Mouse (Mus musculus) stomach, postnatal 0 days (tissue): Measurements from ENCODE around the gene Mvd. TPM values are rescaled to one million over a fixed set of nuclear protein-coding genes. Genes with fewer than 3 reads are reported as not detected.

Experiments used
- ATAC-seq: fragments of 200-750 bp; cut with Nextera tagmentation; 2 replicates; pipeline ENCODE4 v1.8.0; 2017; ENCODE audit not compliant: low FRiP score, low TSS enrichment
- DNase-seq: peaks from one replicate; pipeline ENCODE4 v3.0.0-alpha.2; 2016; ENCODE audit warnings: low spot score
- H3K27ac ChIP-seq: fragments of 300-500 bp; sonication (generic); replicated peaks from 2 replicates; pipeline ENCODE4 v1.5.1; 2014; ENCODE audit warnings: mild to moderate bottlenecking, control low read depth
- H3K27me3 ChIP-seq: fragments of 300-500 bp; sonication (generic); 2 replicates; pipeline ENCODE4 v1.6.1; 2014; ENCODE audit warnings: low read length; ENCODE audit not compliant: control insufficient read depth, insufficient read depth
- H3K36me3 ChIP-seq: fragments of 300-500 bp; sonication (generic); 2 replicates; pipeline ENCODE4 v1.6.1; 2014; ENCODE audit warnings: low read length, mixed read lengths; ENCODE audit not compliant: control insufficient read depth, insufficient read depth
- H3K4me1 ChIP-seq: fragments of 300-500 bp; sonication (generic); replicated peaks from 2 replicates; pipeline ENCODE4 v1.6.1; 2014; ENCODE audit warnings: antibody characterized with exemption; ENCODE audit not compliant: control insufficient read depth, insufficient read depth
- H3K4me2 ChIP-seq: fragments of 300-500 bp; sonication (generic); replicated peaks from 2 replicates; pipeline ENCODE4 v1.6.1; 2014; ENCODE audit warnings: low read depth, mild to moderate bottlenecking, control low read depth, moderate library complexity
- H3K4me3 ChIP-seq: fragments of 300-500 bp; sonication (generic); 2 replicates; pipeline ENCODE4 v1.5.1; 2014; ENCODE audit warnings: low read depth, low read length, control low read depth
- H3K9ac ChIP-seq: fragments of 300-500 bp; sonication (generic); 2 replicates; pipeline ENCODE4 v1.6.1; 2014; ENCODE audit warnings: mild to moderate bottlenecking, low read length, control low read depth, mixed read lengths
- H3K9me3 ChIP-seq: fragments of 300-500 bp; sonication (generic); 2 replicates; pipeline ENCODE4 v1.6.1; 2016; ENCODE audit warnings: low read length; ENCODE audit not compliant: control insufficient read depth
- CTCF ChIP-seq: IDR thresholded peaks from 2 replicates; pipeline ENCODE4 v1.5.1; 2016; ENCODE audit warnings: antibody characterized with exemption, low read depth, mild to moderate bottlenecking, moderate library complexity
- EP300 ChIP-seq: optimal IDR thresholded peaks from 2 replicates; pipeline ENCODE3; 2016; ENCODE audit warnings: antibody characterized with exemption
- WGBS: fragments of 180-500 bp; shearing (Covaris S2); extraction: QIAGEN DNeasy Blood & Tissue Kit; methylation state at CpG from one replicate; pipeline ENCODE4 v1.1.7; 2014; 5-methylcytosine and 5-hydroxymethylcytosine counted together
- polyA plus RNA-seq: library from polyadenylated mRNA; unstranded; fragments of >200 nt; fragmentation: Nextera tagmentation; extraction: Ambion mirVana; gene quantifications from 2 replicates; pipeline ENCODE4 v1.2.1, GENCODE M21; 2015

Mvd gene
- polyA plus RNA-seq, 1 experiment from 2014 or later = 34.6 TPM

- Histone ChIP-seq H3K27me3 (no peaks in the 10 kb centered on the region), H3K4me2 (peak overlapping the region; percentile 86), H3K9ac (peak overlapping the region; percentile 93), H3K36me3 (peaks cover 6% of the 10 kb centered on the region; the same call in 1 of the 2 replicates), H3K9me3 (no peaks in the 10 kb centered on the region), H3K4me1 (peaks cover 8% of the 10 kb centered on the region; the same call in 1 of the 2 replicates), H3K27ac (peak overlapping the region; percentile 75), H3K4me3 (peak overlapping the region; percentile 99)
- DNase-seq (peak; percentile 52), ATAC-seq (no peak)
- WGBS = 4% methylated on average over 16 of the region's 16 CpGs
- TF ChIP-seq CTCF (no peak), EP300 (no peak)
Observed at GRCm38 (mm10) chr8:122474951-122475560, 31.8 kb upstream of the Mvd start.

GRCm38 (mm10) chr8:122473911-122474421 lies 30.7 kb upstream of the Mvd start:
- no peaks in the 10 kb centered on the region for H3K9me3 ChIP-seq
- TF ChIP-seq EP300 = no peak
- TF ChIP-seq CTCF = no peak
- no peak overlapping the region for H3K9ac ChIP-seq
- no peak overlapping the region for H3K4me3 ChIP-seq
- ATAC-seq (no peak), DNase-seq (no peak)
- 92% methylated on average over 8 of the region's 8 CpGs for WGBS
- H3K4me1 ChIP-seq = peaks cover 8% of the 10 kb centered on the region; the same call in 1 of the 2 replicates
- H3K27ac ChIP-seq = no peak overlapping the region
- H3K27me3 ChIP-seq = no peaks in the 10 kb centered on the region
- peaks cover 3% of the 10 kb centered on the region; the same call in 1 of the 2 replicates for H3K36me3 ChIP-seq
- no peak overlapping the region for H3K4me2 ChIP-seq

- ATAC-seq = no peak
- Histone ChIP-seq H3K9ac (no peak overlapping the region), H3K4me3 (no peak overlapping the region), H3K4me1 (peaks cover 5% of the 10 kb centered on the region; the same call in 1 of the 2 replicates), H3K9me3 (no peaks in the 10 kb centered on the region), H3K27ac (no peak overlapping the region), H3K4me2 (no peak overlapping the region), H3K27me3 (no peaks in the 10 kb centered on the region), H3K36me3 (peaks cover 9% of the 10 kb centered on the region; the same call in 1 of the 2 replicates)
- no peak for TF ChIP-seq EP300
- no peak for TF ChIP-seq CTCF
- WGBS = 88% methylated on average over 5 of the region's 5 CpGs
- no peak for DNase-seq
Observed at GRCm38 (mm10) chr8:122470691-122471090, 27.5 kb upstream of the Mvd start.

- no peak for ATAC-seq
- TF ChIP-seq CTCF (no peak), EP300 (no peak)
- H3K9me3 ChIP-seq = no peaks in the 10 kb centered on the region
- no peak overlapping the region for H3K9ac ChIP-seq
- H3K27ac ChIP-seq = no peak overlapping the region
- H3K4me2 ChIP-seq = no peak overlapping the region
- H3K4me1 ChIP-seq = peaks cover 3% of the 10 kb centered on the region; the same call in 1 of the 2 replicates
- peaks cover 9% of the 10 kb centered on the region; the same call in 1 of the 2 replicates for H3K36me3 ChIP-seq
- H3K4me3 ChIP-seq = no peak overlapping the region
- no peak for DNase-seq
- no peaks in the 10 kb centered on the region for H3K27me3 ChIP-seq
- WGBS = 88% methylated on average over 10 of the region's 10 CpGs
Observed at GRCm38 (mm10) chr8:122469965-122470364, 26.7 kb upstream of the Mvd start.

GRCm38 (mm10) chr8:122469407-122469806 lies 26.2 kb upstream of the Mvd start:
- ATAC-seq (no peak), DNase-seq (no peak)
- Histone ChIP-seq H3K9ac (no peak overlapping the region), H3K4me3 (no peak overlapping the region), H3K27ac (no peak overlapping the region), H3K4me2 (no peak overlapping the region), H3K27me3 (no peaks in the 10 kb centered on the region), H3K4me1 (no peaks in the 10 kb centered on the region), H3K36me3 (peaks cover 9% of the 10 kb centered on the region; the same call in 1 of the 2 replicates), H3K9me3 (no peaks in the 10 kb centered on the region)
- TF ChIP-seq EP300 (no peak), CTCF (no peak)
- WGBS = 87% methylated on average over 6 of the region's 6 CpGs

- H3K36me3 ChIP-seq = peaks cover 9% of the 10 kb centered on the region; the same call in 1 of the 2 replicates
- TF ChIP-seq CTCF (no peak), EP300 (no peak)
- WGBS = 89% methylated on average over 13 of the region's 13 CpGs
Observed at GRCm38 (mm10) chr8:122467816-122468215, 24.6 kb upstream of the Mvd start.

More at GRCm38 (mm10) chr8:122467816-122468215, 24.6 kb upstream of the Mvd start:
- Histone ChIP-seq H3K4me1 (no peaks in the 10 kb centered on the region), H3K4me2 (no peak overlapping the region), H3K9me3 (no peaks in the 10 kb centered on the region), H3K27me3 (no peaks in the 10 kb centered on the region), H3K9ac (no peak overlapping the region), H3K27ac (no peak overlapping the region), H3K4me3 (no peak overlapping the region)
- no peak for DNase-seq
- no peak for ATAC-seq
